Mouse (Mus musculus) heart, postnatal 10 days (tissue): ENCODE measurements around the gene Gm6904. TPM values are rescaled to one million over a fixed set of nuclear protein-coding genes. Genes with fewer than 3 reads are reported as not detected.
"Not testable (repeated sequence)": the region's sequence is repeated elsewhere in the genome, so short reads cannot be mapped to it uniquely, and the experiment has no call there.

Experiments used
- DNase-seq, 2 experiments: peaks; one replicate each; pipeline ENCODE4 v3.0.0; 2021
- intact Hi-C: fragments of 180-260 bp; cut with DNase I; formaldehyde crosslinking; loops from one replicate; pipeline ENCODE4 v1.15.1; 2025
- total RNA-seq, 2 experiments: library from RNA; stranded (reverse); gene quantifications; 2 replicates each; pipeline ENCODE4 v1.2.3; 2021

The Gm6904 gene
- not detected for total RNA-seq

DNA sequence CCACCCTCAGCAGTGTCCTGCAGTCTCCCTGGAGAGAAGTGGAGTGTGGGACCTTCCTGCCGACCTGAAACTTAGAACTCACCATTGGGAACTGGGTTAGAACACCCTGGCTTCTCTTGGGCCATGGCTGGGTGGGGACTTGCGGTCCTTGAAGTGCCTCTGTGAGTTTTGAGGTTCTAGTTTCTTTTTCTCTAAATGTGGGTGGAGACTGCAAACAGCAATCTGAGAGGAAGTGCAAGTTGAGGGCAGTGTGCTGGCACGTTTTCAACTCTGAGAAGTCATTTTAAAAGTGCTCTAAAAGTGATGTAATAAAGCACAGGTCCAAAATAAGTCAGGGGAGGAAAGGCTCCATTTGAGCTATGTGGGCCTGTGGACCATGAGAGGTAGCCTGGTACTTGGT lies at the start of gene Gm6904:
TSS of gene Gm6904 (minus strand) at position 161 of the 400 bp plus-strand sequence.
- peak; percentile 12 to 19 for DNase-seq
- intact Hi-C loops: no loop called here

DNA sequence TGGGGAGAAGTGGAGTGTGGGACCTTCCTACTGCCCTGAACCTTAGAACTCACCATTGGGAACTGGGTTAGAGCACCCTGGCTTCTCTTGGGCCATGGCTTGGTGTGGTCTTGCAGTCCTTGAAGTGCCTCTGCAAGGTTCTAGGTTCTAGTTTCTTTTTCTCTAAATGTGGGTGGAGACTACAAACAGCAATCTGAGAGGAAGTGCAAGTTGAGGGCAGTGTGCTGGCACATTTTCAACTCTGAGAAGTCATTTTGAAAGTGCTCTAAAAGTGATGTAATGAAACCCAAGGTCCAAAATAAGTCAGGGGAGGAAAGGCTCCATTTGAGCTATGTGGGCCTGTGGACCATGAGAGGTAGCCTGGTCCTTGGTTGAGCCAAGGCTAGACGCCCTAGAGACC lies 37.4 kb upstream of the Gm6904 start, which contains the start of gene Phf11a:
TSS of gene Phf11a (minus strand) at position 132 of the 400 bp plus-strand sequence.
- DNase-seq, intact Hi-C loops: not testable (repeated sequence)

DNA sequence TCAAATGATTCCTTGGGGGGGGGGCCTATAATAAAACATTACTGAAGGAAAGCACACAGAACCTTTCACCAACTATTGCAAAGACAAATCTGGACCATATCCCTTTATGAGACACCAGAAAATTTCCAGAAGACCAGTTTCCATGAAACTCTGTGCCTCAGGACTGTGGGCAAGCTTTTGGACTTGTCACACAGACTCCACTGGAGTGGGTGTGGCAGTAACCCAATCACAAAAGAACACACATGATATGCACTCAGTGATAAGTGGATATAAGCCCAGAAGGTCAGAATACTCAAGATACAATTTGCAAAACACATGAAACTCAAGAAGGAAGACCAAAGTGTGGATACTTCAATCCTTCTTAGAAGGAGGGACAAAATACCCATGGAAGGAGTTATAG lies 31.8 kb upstream of the Gm6904 start:
- intact Hi-C loops, DNase-seq: not testable (repeated sequence)

DNA sequence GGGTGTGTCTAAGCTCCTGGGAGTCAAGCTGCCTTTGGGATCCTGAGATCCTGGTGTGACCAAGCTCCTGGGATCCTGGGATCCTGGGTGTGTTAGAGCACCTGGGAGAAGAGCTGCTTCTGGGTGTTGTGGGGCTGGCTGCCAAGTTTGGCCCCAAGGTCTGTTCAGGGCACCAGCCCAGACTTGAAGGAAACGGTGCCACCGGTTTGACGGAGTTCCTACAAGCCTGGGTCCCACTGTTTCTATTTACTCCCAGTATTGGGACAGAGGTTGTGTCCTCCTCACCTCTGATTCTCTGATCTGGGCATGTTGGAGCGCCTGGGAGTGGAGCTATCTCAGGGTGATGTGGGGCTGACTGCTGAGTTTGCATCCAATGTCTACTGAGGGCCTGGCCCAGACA lies 14.9 kb upstream of the Gm6904 start:
- intact Hi-C loops, DNase-seq: not testable (repeated sequence)

DNA sequence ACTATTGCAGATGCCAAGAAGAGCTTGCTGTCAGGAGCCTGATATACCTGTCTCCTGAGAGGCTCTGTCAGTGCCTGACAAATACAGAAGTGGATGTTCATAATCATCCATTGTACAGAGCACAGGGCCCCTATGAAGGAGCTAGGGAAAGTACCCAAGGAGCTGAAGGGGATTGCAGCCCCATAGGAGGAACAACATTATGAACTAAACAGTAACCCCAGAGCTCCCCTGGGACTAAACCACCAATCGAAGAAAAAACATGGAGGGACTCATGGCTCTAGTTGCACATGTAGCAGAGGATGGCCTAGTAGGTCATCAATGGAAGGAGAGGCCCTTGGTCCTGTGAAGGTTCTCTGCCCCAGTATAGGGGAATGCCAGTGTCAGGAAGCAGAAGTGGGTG lies 4.2 kb downstream of the Gm6904 start:
- DNase-seq, intact Hi-C loops: not testable (repeated sequence)

DNA sequence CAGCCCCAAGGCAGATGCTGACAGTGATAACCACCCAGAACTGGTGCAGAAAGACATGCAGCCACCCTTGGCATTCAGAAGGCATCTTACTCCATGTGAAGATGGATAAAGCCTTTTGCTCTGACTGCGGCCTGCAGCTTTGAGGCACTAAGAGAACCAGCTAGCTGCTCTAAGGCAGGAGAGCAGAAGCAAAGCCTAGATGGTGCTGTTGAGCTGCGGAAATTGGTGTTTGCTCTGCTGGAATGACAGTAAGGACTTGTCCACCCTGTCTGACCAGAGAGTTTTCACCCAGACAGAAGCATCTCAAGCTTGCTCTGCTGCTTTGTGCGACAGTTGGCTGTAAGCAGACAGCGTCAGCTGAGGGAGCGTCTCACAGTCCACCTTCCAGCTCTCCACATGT lies 9.7 kb downstream of the Gm6904 start:
- intact Hi-C loops: not testable (repeated sequence)
- peak in 1 of 2 experiments; percentile 16 for DNase-seq

DNA sequence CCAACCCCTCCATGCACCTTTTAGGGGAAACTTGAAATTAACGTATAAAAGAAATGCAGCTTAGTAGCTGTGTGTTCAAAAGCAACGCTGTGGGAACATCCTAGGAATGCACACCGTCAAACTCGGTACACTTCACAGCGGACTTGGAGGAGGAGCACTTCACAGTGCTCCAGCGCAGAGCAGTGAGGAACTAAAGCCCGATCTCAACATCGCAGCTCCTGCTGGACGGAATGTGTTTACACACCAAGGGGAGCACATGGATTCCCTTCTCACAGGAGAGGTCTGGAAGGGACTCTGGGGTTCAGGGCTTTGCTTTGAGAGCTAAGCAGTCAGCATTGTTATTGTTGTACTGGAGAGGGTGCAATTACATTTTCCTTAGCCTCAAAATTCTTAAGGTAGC lies 26.4 kb downstream of the Gm6904 start:
- DNase-seq: no peak
- intact Hi-C loops: no loop called here

DNA sequence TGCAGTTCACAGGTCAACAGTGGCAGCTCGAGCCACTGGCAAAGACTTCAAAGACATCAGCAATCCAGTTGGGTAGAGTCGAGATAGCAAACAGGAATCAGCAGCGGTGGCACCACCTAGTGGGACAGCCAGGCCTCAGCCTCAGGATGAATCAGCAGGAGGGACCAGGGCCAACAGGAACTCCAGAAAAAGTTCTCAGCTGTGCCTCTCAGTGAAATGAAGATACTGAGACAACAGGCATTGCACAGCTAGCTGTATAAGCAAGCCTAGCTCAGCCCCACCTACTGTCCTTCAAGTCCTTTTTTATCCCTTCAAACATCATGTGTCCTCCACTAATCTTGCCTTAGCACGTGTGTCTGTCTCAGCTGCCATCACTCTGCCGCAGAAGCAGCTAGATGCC lies 28.0 kb downstream of the Gm6904 start:
- intact Hi-C loops: no loop called here
- peak; percentile 12 to 20 for DNase-seq

DNA sequence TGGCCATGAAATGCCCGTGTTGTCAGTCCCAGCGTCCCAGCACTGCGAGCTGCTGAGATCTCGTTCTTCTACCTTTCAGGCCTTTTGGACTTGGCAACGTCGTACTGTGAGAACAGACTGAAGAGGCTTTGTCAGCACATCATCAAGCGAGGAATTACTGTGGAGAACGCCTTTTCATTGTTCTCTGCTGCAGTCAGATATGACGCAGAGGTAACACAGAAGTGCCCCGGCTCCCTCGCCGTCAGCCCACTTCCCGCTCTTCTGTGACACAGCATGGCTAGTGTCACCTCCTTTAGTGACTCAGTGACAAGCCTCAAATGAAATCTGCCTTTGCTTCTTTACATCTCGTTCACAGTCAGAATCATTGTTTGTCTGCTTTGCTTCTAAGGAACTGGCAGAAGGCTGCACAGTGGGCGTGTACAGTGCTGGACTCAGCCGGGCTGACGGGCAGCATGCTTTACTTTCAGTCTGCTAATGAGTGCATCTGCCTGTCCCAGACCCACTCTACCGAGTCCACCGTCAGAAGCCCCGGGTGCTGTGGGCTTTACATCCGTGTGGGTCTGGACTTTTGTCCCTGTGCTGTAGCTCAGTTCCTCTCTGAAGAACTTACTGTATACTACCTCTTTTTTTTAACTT lies 29.6 kb downstream of the Gm6904 start:
- intact Hi-C loops: no loop called here
- peak in 1 of 2 experiments; percentile 10 for DNase-seq

DNA sequence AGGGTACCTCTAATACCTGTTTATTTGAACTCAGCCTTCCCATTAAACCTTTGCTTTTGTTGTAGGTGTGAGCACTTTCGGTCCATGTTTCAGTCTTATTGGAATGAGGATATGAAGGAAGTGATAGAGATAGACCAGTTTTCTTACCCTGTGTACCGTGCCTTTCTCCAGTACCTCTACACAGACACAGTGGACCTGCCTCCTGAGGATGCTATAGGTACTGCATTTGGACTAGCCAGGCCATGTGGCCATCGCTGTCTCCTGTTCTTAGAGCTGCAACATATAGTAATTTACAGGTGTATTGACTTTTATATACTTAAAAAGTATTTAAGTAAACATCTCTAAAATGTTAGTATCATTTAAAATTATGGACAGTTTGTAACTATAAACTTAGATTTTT lies 30.2 kb downstream of the Gm6904 start:
- DNase-seq: no peak
- intact Hi-C loops: no loop called here

DNA sequence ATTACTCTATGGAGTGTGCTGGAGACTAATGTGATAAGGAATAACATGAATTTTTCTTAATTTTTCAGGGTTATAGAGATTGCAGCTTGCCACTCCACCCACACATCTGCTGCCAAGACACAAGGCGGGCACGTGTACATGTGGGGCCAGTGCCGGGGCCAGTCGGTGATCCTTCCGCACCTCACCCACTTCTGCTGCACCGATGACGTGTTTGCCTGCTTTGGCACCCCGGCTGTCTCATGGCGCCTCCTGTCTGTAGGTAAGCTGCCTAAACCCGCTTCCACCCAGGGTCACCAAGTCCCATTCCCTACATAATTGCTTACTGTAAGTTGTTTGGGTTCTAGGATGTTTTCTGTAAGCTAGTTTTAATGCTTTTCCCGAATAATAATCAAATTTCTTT lies 33.8 kb downstream of the Gm6904 start:
- no peak for DNase-seq
- intact Hi-C loops: no loop called here

DNA sequence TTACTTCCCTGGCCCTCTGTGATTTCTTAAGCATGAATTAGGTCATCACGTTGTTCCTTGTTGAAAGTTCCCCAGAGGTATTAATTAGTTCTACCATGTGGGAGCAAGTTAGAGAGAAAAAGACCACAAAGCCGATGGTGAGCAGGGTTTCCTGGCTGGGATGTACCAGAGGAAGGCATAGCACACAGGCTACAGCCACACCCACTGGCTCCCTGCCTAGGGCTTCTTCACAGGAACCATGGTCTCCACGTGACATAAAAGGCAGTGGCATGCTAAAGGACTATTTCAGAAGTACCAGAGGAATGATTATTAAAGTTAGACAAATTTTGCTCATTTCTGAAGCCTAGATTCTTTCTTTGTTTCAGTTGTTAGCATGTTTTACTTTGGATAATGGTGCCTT lies 40.8 kb downstream of the Gm6904 start:
- peak in 1 of 2 experiments; percentile 30 for DNase-seq
- intact Hi-C loops: no loop called here

DNA sequence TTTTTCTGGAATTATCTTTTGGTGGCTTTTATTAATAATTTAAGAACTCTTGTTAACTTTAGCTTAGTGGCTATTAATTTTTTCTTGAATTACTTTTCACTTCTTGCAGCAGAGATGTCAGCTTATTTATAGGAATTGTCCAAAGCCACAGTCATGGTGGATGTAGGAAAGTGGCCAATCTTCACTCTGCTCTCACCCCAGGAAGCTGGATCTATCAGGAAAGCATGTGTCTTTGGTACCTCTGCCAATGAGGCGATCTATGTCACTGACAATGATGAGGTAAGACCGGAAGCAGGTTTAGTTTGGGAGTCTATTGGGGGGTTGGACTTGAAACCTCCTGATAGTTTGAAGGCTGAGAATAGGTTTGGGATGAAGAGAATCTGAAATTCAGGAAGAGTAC lies 50.2 kb downstream of the Gm6904 start:
- no peak for DNase-seq
- intact Hi-C loops: no loop called here

DNA sequence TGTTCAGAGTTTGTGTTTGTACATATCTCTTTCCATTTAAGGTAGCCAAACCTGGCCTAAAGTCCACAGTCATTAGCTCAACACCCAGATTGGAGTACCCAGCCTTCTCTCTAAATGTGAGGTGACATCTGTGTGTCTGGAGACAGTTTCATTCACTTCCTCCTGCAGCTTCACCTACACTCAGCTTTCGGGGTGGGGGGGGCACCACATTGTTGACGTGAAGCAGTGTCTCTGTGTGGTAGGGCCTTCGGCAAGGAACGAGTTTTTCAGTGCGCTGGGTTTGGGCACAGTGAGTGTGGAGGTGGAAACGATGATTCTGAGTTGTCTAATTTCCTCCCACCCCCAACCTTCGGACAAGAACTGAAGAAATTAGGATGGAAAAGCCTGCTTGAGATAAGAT lies 51.0 kb downstream of the Gm6904 start:
- DNase-seq: no peak
- intact Hi-C loops: no loop called here

DNA sequence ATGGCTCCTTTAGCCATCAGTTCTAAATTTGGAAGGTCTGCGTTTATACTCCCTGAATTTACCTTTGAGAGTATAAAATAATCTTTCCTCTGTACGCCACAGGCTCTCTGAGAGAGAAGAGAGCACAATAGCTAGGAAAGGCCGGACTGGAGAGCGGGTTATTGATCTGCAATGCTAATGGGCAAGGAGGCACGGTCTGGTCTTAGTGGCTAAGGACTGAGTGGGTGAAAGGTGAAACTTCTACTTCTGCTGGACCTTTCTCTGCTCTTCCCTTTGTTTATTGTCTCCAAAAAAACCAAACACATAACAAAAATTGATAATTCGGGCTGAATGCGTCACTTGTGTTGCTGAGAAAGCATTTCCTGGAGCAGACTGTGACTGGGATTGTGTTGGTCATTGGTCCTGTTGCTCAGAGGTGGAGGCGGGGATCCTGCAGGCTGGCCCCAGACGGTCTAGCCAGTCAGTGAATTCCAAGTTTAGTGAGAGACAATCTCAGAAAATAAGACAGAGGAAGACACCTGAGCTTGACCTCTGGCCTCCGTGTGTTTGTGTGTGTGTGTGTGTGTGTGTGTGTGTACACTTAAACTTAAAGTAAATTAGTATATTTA lies 53.9 kb downstream of the Gm6904 start:
- DNase-seq: no peak

DNA sequence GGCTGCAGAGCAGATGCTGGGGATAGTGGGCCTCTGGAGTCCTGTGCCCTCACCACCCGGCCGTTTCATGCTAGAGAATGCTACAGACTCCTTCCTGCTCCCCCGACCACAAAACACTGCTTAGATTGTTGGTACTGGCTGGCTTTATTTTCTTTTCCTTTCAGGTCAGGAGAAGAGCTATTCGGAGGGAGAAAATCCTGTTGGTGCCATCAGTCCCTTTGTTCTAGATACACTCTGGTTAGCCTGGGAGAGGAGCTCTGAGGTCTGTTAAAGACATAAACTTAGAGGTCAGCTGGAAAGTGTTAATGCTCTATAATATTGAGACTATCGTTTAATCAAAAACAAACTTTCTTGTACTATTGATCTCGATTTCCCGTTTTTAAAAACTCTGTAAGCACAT lies 54.6 kb downstream of the Gm6904 start:
- DNase-seq: no peak
- intact Hi-C loops: no loop called here

More for the DNA sequence above, 53.9 kb downstream of the Gm6904 start:
- intact Hi-C loops: no loop called here

DNA sequence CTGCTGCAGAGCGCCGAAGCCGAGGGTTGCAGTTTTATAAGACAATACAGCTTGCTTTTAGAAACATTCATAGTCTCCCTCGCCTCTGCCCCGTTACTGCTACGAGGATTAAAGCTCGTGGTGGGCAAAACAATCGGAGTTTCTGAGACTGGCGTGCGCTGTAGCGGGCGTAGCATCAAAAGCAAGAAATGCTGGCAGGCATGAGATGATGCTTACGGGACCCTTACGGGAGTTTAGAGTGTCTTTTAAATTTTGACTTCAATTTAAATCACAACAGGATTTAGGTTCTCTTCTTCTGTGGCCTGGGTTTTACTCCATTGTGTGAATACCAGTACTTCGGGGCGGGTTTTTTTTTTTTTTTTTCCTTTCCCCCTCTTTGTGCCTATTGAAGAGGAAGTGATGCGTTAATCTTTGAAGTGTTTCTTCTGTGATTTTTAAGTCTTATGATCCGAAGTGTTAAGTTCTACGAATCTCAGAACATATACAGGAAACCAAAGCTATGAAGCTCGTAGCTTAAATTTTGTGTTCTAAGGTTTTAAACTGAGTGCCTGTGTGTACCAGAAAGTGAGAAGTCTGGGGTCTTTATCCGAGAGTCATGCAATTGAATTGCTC lies 58.3 kb downstream of the Gm6904 start:
- DNase-seq: peak in 1 of 2 experiments; percentile 4
- intact Hi-C loops: loop anchor here (5.0 kb wide), 1 partner anchor 241 kb away; the partner anchor contains the start of genes Cab39l and Setdb2

DNA sequence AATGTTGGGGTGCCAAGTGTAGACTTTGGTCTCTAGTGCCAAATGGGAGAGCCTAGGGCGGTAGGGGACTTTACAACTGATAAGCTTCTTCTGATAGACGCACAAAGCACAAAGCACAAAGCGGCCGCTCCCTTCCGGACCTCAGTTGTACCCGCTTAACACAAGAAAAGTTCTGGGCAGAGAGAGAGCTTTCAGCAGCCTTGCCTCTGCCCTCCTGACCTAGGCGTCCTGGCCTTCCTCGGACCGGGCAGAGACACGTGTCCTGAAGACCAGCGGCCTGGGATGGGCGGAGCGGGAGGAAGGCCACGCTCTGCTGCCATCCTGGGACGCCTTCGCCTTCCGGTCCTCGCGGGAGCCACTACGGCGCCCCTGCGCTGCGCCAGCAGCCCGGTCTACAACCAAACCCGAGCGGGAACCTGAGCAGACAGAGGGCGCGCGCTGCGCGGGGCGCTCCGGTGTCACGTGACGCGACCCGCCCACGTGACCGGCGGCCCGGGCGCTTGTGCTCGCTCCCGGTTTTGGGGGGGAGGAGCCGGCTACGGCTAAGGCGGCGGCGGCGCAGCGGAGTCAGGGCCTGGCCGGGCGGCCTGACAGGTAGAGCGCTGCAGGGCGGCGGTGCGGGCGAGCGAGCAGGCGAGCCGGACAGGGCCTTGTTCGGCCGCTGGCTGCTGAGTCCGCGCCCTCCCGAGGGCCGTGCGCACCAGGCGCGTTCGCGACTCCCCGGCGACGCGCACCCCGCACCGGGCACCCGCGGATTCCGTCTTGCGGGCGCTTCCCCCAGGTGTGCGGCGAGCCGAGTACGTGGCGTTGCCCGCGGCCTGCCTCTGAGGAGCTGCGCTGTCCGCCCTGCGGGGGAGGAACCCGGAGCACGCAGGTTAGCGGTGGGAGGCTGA lies 59.1 kb downstream of the Gm6904 start, which contains the start of gene Rcbtb1:
TSS of gene Rcbtb1 (plus strand) at position 499 of the 893 bp plus-strand sequence.
- peak; percentile 93 to 94 for DNase-seq
- intact Hi-C loops: loop anchor here (5.0 kb wide), 1 partner anchor 241 kb away; the partner anchor contains the start of genes Cab39l and Setdb2
